Mouse (Mus musculus) lung, postnatal 10 days (tissue): ENCODE data around the gene Prkag3.

Experiments used
- DNase-seq: peaks from one replicate; pipeline ENCODE4 v3.0.0; 2021

The Prkag3 gene

GRCm38 (mm10) chr1:74754175-74754785 lies 5.3 kb upstream of the Prkag3 start:
- no peak for DNase-seq

- DNase-seq = no peak
Observed at GRCm38 (mm10) chr1:74753266-74753974, 4.4 kb upstream of the Prkag3 start.

GRCm38 (mm10) chr1:74752833-74753232 lies 3.8 kb upstream of the Prkag3 start:
- no peak for DNase-seq

DNA sequence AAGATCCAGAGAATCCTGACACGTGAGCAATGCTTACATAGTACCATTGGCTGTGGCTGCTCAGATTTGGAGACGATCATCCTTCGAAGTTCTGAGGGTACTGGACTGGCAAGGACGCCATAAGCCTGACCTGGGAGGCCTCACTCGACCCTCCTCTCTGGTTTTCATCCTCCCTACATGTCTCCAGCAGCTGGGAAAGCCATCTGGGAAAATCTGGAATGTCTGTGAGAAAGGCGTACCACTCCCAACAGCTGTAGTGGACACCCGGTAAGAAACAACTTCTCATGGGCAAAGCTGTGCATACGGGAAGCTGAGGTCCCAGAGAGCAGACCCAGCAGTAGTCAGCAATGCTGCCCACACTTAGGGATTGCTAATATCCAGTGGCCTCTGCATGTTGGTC lies 3.1 kb upstream of the Prkag3 start:
- DNase-seq = no peak

GRCm38 (mm10) chr1:74750683-74751082 lies 1.7 kb upstream of the Prkag3 start:
- peak; percentile 46 for DNase-seq

GRCm38 (mm10) chr1:74749301-74749700 lies 280 bp upstream of the Prkag3 start:
- DNase-seq = peak; percentile 87

- peak; percentile 18 for DNase-seq
Observed at GRCm38 (mm10) chr1:74747335-74747734, 1.7 kb downstream of the Prkag3 start.

GRCm38 (mm10) chr1:74740846-74741245 lies 8.2 kb downstream of the Prkag3 start:
- no peak for DNase-seq

- DNase-seq = no peak
Observed at GRCm38 (mm10) chr1:74737500-74737899, 11.5 kb downstream of the Prkag3 start.

DNA sequence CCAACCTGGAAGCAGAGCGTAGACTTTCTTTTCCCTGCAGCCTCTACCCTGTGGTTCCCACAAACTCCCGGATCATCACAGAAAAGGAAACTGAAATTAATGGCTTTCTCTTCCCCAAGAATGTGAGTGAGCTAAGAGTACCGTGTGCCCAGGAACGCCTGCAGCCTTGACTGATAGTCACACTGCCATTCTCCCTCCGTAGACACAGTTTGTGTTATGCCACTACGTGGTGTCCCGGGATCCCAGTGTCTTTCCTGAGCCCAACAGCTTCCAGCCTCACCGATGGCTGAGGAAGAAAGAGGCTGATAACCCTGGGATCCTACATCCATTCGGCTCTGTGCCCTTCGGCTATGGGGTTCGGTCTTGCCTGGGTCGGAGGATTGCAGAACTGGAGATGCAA lies 12.0 kb downstream of the Prkag3 start:
- no peak for DNase-seq

GRCm38 (mm10) chr1:74728446-74728845 lies 20.6 kb downstream of the Prkag3 start:
- no peak for DNase-seq

DNA sequence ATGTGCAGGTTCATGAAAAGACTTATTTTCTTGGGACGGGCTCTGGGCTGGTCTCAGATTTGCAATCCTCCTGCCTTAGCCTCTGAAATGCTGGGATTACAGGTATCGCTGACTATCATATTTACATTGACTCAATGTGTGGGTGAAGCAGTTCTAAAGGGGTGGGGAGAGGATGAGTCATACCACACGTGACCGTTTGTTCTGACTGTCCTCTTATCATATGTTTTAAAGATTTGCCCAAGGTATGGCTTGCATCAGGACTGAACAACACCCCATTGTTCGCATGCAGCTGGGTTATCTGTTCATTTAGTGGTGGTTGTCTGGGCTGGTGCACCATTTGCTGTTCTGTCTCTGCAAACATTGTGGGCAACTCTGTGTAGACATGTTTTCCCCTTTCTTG lies 22.3 kb downstream of the Prkag3 start:
- no peak for DNase-seq

- no peak for DNase-seq
Observed at GRCm38 (mm10) chr1:74726114-74726513, 22.9 kb downstream of the Prkag3 start.

DNA sequence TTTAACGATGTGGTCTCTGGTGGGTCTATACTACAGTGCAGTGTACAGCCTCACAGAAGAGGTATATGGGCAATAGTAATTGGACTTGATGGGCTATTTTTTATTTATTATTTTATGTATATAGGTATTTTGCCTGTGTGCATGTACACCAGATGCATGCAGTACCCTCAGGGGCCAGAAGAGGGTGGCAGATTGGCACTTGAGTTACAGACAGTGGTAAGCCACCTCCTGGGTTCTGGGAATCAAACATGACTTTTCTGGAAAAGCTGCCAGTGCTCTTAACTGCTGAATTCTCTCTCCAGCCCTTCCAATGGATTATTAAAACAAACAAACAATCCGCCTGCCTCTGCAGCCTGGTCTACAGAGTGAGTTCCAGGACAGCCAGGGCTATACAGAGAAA lies 25.3 kb downstream of the Prkag3 start:
- peak; percentile 20 for DNase-seq

DNA sequence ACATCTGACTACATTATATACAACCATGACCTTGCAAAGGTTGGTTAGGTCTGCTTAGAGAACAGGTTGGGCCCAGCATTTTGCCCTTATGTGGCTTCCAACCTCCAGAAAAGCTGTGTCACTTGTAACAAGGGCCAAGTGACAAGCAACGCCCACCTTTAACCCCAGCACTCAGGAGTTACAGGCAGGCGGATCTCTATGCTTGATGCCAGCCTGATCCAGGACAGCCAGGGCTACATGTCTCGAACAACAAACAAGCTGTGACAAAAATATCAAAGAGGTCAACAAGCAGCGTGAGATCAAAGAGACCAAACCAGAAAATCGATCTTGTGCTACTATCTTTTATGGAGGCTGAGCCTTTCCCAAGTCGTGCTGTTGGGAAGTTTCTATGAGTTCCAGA lies 27.4 kb downstream of the Prkag3 start:
- DNase-seq = no peak

GRCm38 (mm10) chr1:74719281-74719680 lies 29.7 kb downstream of the Prkag3 start:
- DNase-seq = no peak

- DNase-seq = no peak
Observed at GRCm38 (mm10) chr1:74718113-74718512, 30.9 kb downstream of the Prkag3 start.

DNA sequence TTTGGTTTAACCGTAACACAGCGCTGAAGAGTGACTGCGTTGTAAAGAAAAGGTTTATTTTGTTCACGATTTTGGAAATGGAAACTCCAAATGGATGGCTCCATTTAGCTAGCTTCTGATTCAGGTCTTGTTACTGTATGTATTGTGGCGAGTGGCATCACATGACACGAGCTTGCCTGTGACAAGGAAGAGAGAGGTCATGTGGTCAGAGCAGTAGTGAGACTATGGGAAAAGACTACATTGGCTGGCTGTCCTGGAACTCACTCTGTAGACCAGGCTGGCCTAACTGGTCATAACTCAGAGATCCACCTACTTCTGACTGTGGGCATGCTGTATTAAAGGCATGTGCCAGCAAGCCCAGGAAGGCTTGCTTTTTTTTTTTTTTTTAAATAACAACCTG lies 33.1 kb downstream of the Prkag3 start:
- no peak for DNase-seq

GRCm38 (mm10) chr1:74715468-74715867 lies 33.6 kb downstream of the Prkag3 start:
- no peak for DNase-seq

GRCm38 (mm10) chr1:74714967-74715366 lies 34.1 kb downstream of the Prkag3 start:
- DNase-seq = no peak

DNA sequence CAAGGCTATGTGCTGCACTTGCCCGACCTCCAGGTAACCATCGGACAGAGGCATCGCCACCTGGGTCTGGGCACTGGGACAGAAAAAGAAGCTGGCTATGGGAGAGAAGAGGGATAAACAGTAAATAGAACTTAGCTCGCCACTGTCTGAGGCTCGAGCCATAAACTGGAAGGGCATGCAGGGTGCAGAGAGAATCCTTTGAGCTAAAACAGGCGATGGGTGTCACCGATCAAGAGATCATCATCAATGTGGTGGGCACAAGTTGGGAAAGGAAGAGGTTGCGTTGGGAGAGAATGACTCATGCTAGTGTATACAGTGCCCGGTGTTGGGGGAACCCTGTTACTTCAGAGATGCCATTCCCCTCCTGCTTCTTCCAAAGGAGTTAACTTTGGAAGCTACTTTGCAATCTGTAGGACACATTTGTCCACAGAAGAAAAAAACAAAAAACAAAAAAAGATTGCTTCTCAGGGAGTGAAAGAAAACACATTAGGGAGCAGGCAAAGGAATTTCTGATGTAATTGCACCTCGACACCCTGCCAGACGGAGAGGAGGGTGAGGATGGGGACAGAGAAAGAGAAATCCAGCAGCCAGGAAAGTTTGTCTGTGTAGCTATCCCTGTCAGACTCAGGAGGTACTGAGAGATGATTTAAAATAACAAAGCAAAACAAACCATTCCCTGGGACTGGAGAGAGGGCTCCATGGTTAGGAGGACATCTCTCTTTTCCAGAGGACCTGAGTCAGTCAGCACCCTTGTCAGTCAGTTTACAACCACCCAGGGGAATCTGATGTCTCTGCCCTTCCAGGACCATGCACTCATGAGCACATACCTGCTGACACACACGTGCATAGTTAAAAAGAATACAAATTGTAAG lies 34.9 kb downstream of the Prkag3 start:
- no peak for DNase-seq

GRCm38 (mm10) chr1:74713099-74713858 lies 35.7 kb downstream of the Prkag3 start, which contains the start of gene Cyp27a1:
TSS of gene Cyp27a1 (plus strand) at chr1:74713574.
- peak; percentile 77 for DNase-seq
